Mouse (Mus musculus): ENCODE measurements at regions not wholly inside any gene's neighbourhood (a gene's known extent, or its start where the extent isn't known, plus 50 kb on each side); places are given as distances from the start of the nearest gene placed in this dataset.

DNA sequence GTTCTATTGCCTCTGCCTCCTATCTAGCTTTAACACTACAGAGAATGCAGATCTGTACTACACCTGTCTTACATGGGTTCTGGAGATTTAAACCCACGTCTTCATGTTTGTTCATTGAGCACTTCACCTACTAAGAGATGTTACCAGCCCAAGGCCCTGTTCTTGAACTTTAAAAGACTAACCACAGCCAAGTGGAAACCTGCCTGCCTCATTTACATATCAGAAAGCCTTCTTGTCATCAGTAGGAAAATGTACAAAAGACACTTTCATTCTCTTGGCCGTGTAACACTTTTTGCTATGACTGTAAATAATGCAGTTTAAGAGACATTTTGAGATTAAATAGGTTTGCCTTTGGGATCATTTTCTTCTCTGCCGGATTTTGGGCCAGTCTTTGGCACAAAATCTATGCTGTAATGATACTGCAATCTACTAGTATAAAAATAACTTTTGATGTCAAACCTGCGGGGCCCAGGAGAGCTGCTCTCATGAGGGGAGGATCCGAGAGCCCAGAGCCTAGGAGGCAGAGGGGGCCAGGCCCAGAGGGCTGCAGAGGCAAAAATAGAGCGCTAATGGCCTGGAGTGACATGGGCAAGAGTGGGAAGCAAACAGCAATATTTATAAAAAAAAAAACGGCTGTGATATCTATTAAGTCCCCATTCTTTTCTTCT, 318.4 kb upstream of the Myo3a start:
- TF ChIP-seq CTCF (IDR thresholded peaks at IDR 0.05; ENCODE audit: extremely low read depth, insufficient read length, insufficient replicate concordance, low read depth, low read length) (no peak), POLR2A (IDR thresholded peaks at IDR 0.05; ENCODE audit: low read depth, low read length) (no peak)
- no peaks in the 10 kb centered on the region for H3K27me3 ChIP-seq (ENCODE audit: control insufficient read depth, insufficient read depth, low read length)
- no peaks in the 10 kb centered on the region for H3K4me1 ChIP-seq (ENCODE audit: control insufficient read depth, insufficient read depth, insufficient read length, low read length)
- no peak overlapping the region for H3K4me3 ChIP-seq (ENCODE audit: low read depth, low read length)
- no peaks in the 10 kb centered on the region for H3K36me3 ChIP-seq (ENCODE audit: control insufficient read depth, insufficient read depth, low read length)
- 66% methylated on average over 7 of the region's 7 CpGs for WGBS
- H3K27ac ChIP-seq (ENCODE audit: insufficient read depth, low read depth, low read length): no peak overlapping the region

GRCm38 (mm10) chr2:21909481-21909966, 317.8 kb upstream of the Myo3a start:
- Histone ChIP-seq H3K27me3 (ENCODE audit: control insufficient read depth, insufficient read depth, low read length) (no peaks in the 10 kb centered on the region), H3K4me1 (ENCODE audit: control insufficient read depth, insufficient read depth, insufficient read length, low read length) (no peaks in the 10 kb centered on the region), H3K4me3 (ENCODE audit: low read depth, low read length) (0 out of 2 replicates have a peak overlapping the region, but pooled peaks have one; percentile 19), H3K27ac (ENCODE audit: insufficient read depth, low read depth, low read length) (no peak overlapping the region), H3K36me3 (ENCODE audit: control insufficient read depth, insufficient read depth, low read length) (no peaks in the 10 kb centered on the region)
- 16% methylated on average over 7 of the region's 7 CpGs for WGBS
- no peak for TF ChIP-seq POLR2A (IDR thresholded peaks at IDR 0.05; ENCODE audit: low read depth, low read length)
- peak; percentile 30; the same call in 1 of the 2 replicates for TF ChIP-seq CTCF (IDR thresholded peaks at IDR 0.05; ENCODE audit: extremely low read depth, insufficient read length, insufficient replicate concordance, low read depth, low read length)

DNA sequence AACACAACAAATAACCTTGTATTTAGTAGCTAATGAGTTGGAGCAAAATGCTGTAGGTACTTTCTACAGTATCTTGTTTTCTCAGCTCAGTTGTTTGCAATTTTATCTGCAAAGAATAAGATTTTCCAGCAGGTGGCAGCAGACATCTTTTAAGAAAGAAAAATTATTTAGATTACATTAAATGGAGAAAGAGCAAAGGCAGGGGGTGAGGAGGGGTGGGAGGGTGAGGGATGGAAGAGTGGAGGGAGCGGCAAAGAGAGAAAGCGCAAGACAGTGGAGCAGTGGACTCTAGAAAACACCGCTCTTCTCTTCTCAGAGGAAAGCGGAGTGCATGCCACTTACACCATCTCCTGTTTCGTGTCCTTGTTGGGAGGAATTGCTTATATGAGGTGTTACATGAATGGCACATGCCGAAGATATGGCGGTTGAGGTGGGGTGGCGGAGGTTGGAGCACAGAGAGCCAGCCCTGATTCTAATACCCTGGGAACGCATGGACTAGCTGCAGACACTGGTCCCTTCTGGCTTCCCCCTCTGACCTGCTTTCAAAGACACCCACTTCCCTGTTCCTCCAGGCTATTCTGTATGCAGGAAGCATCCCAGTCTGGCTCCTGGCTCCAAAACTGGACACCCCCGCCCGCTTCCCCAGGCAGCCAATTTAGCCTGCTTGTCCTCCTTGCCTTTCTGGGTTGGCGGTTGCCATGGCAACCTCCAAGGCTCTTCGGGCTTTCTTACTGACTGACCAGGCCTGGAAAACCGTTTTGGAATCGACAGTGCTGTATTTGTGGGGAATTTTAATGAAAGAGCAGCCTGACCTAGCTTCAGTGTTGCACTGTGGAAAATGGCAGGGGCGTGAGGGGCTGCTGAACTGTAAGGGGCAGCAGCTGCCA, 309.3 kb upstream of the Myo3a start:
- Histone ChIP-seq H3K4me3 (ENCODE audit: low read depth, low read length) (peak overlapping the region; percentile 10; the same call in 1 of the 2 replicates), H3K4me1 (ENCODE audit: control insufficient read depth, insufficient read depth, insufficient read length, low read length) (no peaks in the 10 kb centered on the region), H3K27me3 (ENCODE audit: control insufficient read depth, insufficient read depth, low read length) (no peaks in the 10 kb centered on the region), H3K27ac (ENCODE audit: insufficient read depth, low read depth, low read length) (no peak overlapping the region), H3K36me3 (ENCODE audit: control insufficient read depth, insufficient read depth, low read length) (no peaks in the 10 kb centered on the region)
- no peak for TF ChIP-seq CTCF (IDR thresholded peaks at IDR 0.05; ENCODE audit: extremely low read depth, insufficient read length, insufficient replicate concordance, low read depth, low read length)
- no peak for TF ChIP-seq POLR2A (IDR thresholded peaks at IDR 0.05; ENCODE audit: low read depth, low read length)
- WGBS: 31% methylated on average over 16 of the region's 16 CpGs

DNA sequence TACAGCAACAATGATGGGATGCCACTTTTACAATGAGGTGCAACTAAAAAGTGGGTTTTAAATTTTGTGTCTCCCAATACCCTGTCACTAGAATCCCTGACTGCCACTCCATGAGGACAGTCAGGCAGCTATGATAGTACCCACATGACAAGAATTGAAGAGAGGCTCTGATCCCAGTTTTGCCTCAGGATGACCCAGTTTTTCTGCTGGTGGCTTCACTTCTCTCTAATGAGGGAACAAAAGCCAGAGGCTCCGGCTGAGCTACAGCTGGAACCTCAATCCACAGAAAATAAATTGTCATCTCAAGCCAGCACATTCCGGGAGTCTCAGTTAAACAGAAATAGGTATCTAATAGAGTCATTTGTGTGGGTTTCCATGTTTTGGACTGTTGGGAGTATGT, 308.2 kb upstream of the Myo3a start:
- Histone ChIP-seq H3K4me3 (ENCODE audit: low read depth, low read length) (no peak overlapping the region), H3K27me3 (ENCODE audit: control insufficient read depth, insufficient read depth, low read length) (no peaks in the 10 kb centered on the region), H3K4me1 (ENCODE audit: control insufficient read depth, insufficient read depth, insufficient read length, low read length) (no peaks in the 10 kb centered on the region), H3K36me3 (ENCODE audit: control insufficient read depth, insufficient read depth, low read length) (no peaks in the 10 kb centered on the region), H3K27ac (ENCODE audit: insufficient read depth, low read depth, low read length) (no peak overlapping the region)
- WGBS: 71% methylated on average over 2 of the region's 2 CpGs
- TF ChIP-seq POLR2A (IDR thresholded peaks at IDR 0.05; ENCODE audit: low read depth, low read length): no peak
- no peak for TF ChIP-seq CTCF (IDR thresholded peaks at IDR 0.05; ENCODE audit: extremely low read depth, insufficient read length, insufficient replicate concordance, low read depth, low read length)

- no peak for TF ChIP-seq POLR2A (IDR thresholded peaks at IDR 0.05; ENCODE audit: low read depth, low read length)
- no peak for TF ChIP-seq CTCF (IDR thresholded peaks at IDR 0.05; ENCODE audit: extremely low read depth, insufficient read length, insufficient replicate concordance, low read depth, low read length)
- WGBS: 13% methylated on average over 1 of the region's 1 CpGs
- Histone ChIP-seq H3K27ac (ENCODE audit: insufficient read depth, low read depth, low read length) (no peak overlapping the region), H3K4me1 (ENCODE audit: control insufficient read depth, insufficient read depth, insufficient read length, low read length) (no peaks in the 10 kb centered on the region), H3K36me3 (ENCODE audit: control insufficient read depth, insufficient read depth, low read length) (no peaks in the 10 kb centered on the region), H3K4me3 (ENCODE audit: low read depth, low read length) (no peak overlapping the region), H3K27me3 (ENCODE audit: control insufficient read depth, insufficient read depth, low read length) (no peaks in the 10 kb centered on the region)
Measured at GRCm38 (mm10) chr2:21927656-21928055, 299.6 kb upstream of the Myo3a start.

GRCm38 (mm10) chr2:21939993-21940392, 287.3 kb upstream of the Myo3a start:
- Histone ChIP-seq H3K36me3 (ENCODE audit: control insufficient read depth, insufficient read depth, low read length) (no peaks in the 10 kb centered on the region), H3K27me3 (ENCODE audit: control insufficient read depth, insufficient read depth, low read length) (no peaks in the 10 kb centered on the region), H3K4me1 (ENCODE audit: control insufficient read depth, insufficient read depth, insufficient read length, low read length) (no peaks in the 10 kb centered on the region), H3K27ac (ENCODE audit: insufficient read depth, low read depth, low read length) (no peak overlapping the region), H3K4me3 (ENCODE audit: low read depth, low read length) (no peak overlapping the region)
- TF ChIP-seq CTCF (IDR thresholded peaks at IDR 0.05; ENCODE audit: extremely low read depth, insufficient read length, insufficient replicate concordance, low read depth, low read length): no peak
- TF ChIP-seq POLR2A (IDR thresholded peaks at IDR 0.05; ENCODE audit: low read depth, low read length): no peak
- WGBS: 83% methylated on average over 3 of the region's 3 CpGs
